Mouse (Mus musculus) limb, embryonic 12.5 days (tissue): ENCODE results near the gene Tent4b. TPM values are rescaled to one million over a fixed set of nuclear protein-coding genes. Genes with fewer than 3 reads are reported as not detected.

ENCODE experiments used
- ATAC-seq: fragments of 200-750 bp; cut with Nextera tagmentation; 2 replicates; pipeline ENCODE4 v1.8.0; 2017; ENCODE audit warnings: low read depth, moderate TSS enrichment; ENCODE audit not compliant: insufficient number of reproducible peaks, insufficient read depth, low FRiP score, low TSS enrichment
- H3K27ac ChIP-seq: fragments of 300-500 bp; sonication (generic); 2 replicates; pipeline ENCODE4 v1.5.1; 2016; ENCODE audit warnings: mild to moderate bottlenecking, moderate library complexity
- H3K27me3 ChIP-seq: fragments of 300-500 bp; sonication (generic); 2 replicates; pipeline ENCODE4 v1.6.1; 2016; ENCODE audit warnings: mild to moderate bottlenecking, moderate library complexity
- H3K36me3 ChIP-seq: fragments of 300-500 bp; sonication (generic); 2 replicates; pipeline ENCODE4 v1.6.1; 2016; ENCODE audit warnings: mild to moderate bottlenecking, moderate library complexity
- H3K4me1 ChIP-seq: fragments of 300-500 bp; sonication (generic); replicated peaks from 2 replicates; pipeline ENCODE4 v1.6.1; 2016
- H3K4me2 ChIP-seq: fragments of 300-500 bp; sonication (generic); 2 replicates; pipeline ENCODE4 v1.6.1; 2016; ENCODE audit warnings: mild to moderate bottlenecking, moderate library complexity
- H3K4me3 ChIP-seq: fragments of 300-500 bp; sonication (generic); replicated peaks from 2 replicates; pipeline ENCODE4 v1.5.1; 2016; ENCODE audit warnings: mild to moderate bottlenecking
- H3K9ac ChIP-seq: fragments of 300-500 bp; sonication (generic); replicated peaks from 2 replicates; pipeline ENCODE4 v1.6.1; 2016; ENCODE audit warnings: mild to moderate bottlenecking, moderate library complexity
- H3K9me3 ChIP-seq: fragments of 300-500 bp; sonication (generic); 2 replicates; pipeline ENCODE4 v1.6.1; 2016; ENCODE audit warnings: mild to moderate bottlenecking, moderate library complexity
- WGBS: fragments of 180-500 bp; shearing (Covaris S2); methylation state at CpG from one replicate; pipeline ENCODE4 v1.1.7; 2016; 5-methylcytosine and 5-hydroxymethylcytosine counted together
- polyA plus RNA-seq: library from polyadenylated mRNA; unstranded; fragments of >200 nt; fragmentation: Nextera tagmentation; extraction: Ambion mirVana; gene quantifications from 2 replicates; pipeline ENCODE4 v1.2.1, GENCODE M21; 2016

Tent4b gene
- polyA plus RNA-seq, 1 experiment from 2014 or later = 10.4 TPM

- ATAC-seq = no peak
- H3K9ac ChIP-seq = no peak overlapping the region
- H3K27ac ChIP-seq = no peak overlapping the region
- 83% methylated on average over 1 of the region's 1 CpGs for WGBS
- no peaks in the 10 kb centered on the region for H3K36me3 ChIP-seq
- no peak overlapping the region for H3K4me3 ChIP-seq
- H3K9me3 ChIP-seq = no peaks in the 10 kb centered on the region
- H3K27me3 ChIP-seq = no peaks in the 10 kb centered on the region
- peaks cover 38% of the 10 kb centered on the region for H3K4me1 ChIP-seq
- H3K4me2 ChIP-seq = no peak overlapping the region
These were observed 29.8 kb downstream of the Tent4b start for GRCm38 (mm10) chr8:88228800-88229199.

- ATAC-seq = no peak
- Histone ChIP-seq H3K9me3 (no peaks in the 10 kb centered on the region), H3K4me1 (peaks cover 15% of the 10 kb centered on the region), H3K36me3 (no peaks in the 10 kb centered on the region), H3K27me3 (no peaks in the 10 kb centered on the region), H3K4me3 (no peak overlapping the region), H3K4me2 (no peak overlapping the region), H3K9ac (no peak overlapping the region), H3K27ac (no peak overlapping the region)
- WGBS = 88% methylated on average over 2 of the region's 2 CpGs
These were observed 37.7 kb downstream of the Tent4b start for GRCm38 (mm10) chr8:88236666-88237065.

GRCm38 (mm10) chr8:88237606-88238005 lies 38.6 kb downstream of the Tent4b start:
- H3K36me3 ChIP-seq = no peaks in the 10 kb centered on the region
- peaks cover 6% of the 10 kb centered on the region; the same call in 1 of the 2 replicates for H3K4me1 ChIP-seq
- H3K27me3 ChIP-seq = no peaks in the 10 kb centered on the region
- no peak overlapping the region for H3K9ac ChIP-seq
- ATAC-seq = no peak
- no peak overlapping the region for H3K4me3 ChIP-seq
- no peak overlapping the region for H3K27ac ChIP-seq
- WGBS = 83% methylated on average over 2 of the region's 2 CpGs
- H3K4me2 ChIP-seq = no peak overlapping the region
- no peaks in the 10 kb centered on the region for H3K9me3 ChIP-seq

GRCm38 (mm10) chr8:88239277-88239676 lies 40.3 kb downstream of the Tent4b start:
- Histone ChIP-seq H3K4me2 (no peak overlapping the region), H3K27ac (no peak overlapping the region), H3K4me3 (no peak overlapping the region), H3K27me3 (no peaks in the 10 kb centered on the region), H3K36me3 (peaks cover 9% of the 10 kb centered on the region; the same call in 1 of the 2 replicates), H3K9ac (no peak overlapping the region), H3K4me1 (no peaks in the 10 kb centered on the region), H3K9me3 (no peaks in the 10 kb centered on the region)
- ATAC-seq = no peak
- 90% methylated on average over 5 of the region's 5 CpGs for WGBS

- Histone ChIP-seq H3K9me3 (no peaks in the 10 kb centered on the region), H3K4me1 (no peaks in the 10 kb centered on the region), H3K27me3 (no peaks in the 10 kb centered on the region), H3K27ac (no peak overlapping the region), H3K36me3 (peaks cover 24% of the 10 kb centered on the region; the same call in 1 of the 2 replicates), H3K9ac (no peak overlapping the region), H3K4me2 (no peak overlapping the region), H3K4me3 (no peak overlapping the region)
- ATAC-seq = no peak
- WGBS = 87% methylated on average over 4 of the region's 4 CpGs
These were observed 42.9 kb downstream of the Tent4b start for GRCm38 (mm10) chr8:88241871-88242270.

- WGBS = 74% methylated on average over 4 of the region's 4 CpGs
These were observed 45.3 kb downstream of the Tent4b start for GRCm38 (mm10) chr8:88244298-88244697.

GRCm38 (mm10) chr8:88252791-88253190 lies 53.8 kb downstream of the Tent4b start:
- no peaks in the 10 kb centered on the region for H3K9me3 ChIP-seq
- peaks cover 72% of the 10 kb centered on the region for H3K36me3 ChIP-seq
- H3K4me2 ChIP-seq = no peak overlapping the region
- no peaks in the 10 kb centered on the region for H3K4me1 ChIP-seq
- H3K9ac ChIP-seq = no peak overlapping the region
- H3K27me3 ChIP-seq = no peaks in the 10 kb centered on the region
- no peak overlapping the region for H3K27ac ChIP-seq
- no peak overlapping the region for H3K4me3 ChIP-seq
- 85% methylated on average over 3 of the region's 3 CpGs for WGBS
- no peak for ATAC-seq

More at GRCm38 (mm10) chr8:88244298-88244697, 45.3 kb downstream of the Tent4b start:
- Histone ChIP-seq H3K9ac (no peak overlapping the region), H3K4me2 (no peak overlapping the region), H3K4me3 (no peak overlapping the region), H3K4me1 (no peaks in the 10 kb centered on the region), H3K27ac (no peak overlapping the region), H3K9me3 (no peaks in the 10 kb centered on the region), H3K27me3 (no peaks in the 10 kb centered on the region), H3K36me3 (peaks cover 43% of the 10 kb centered on the region)
- ATAC-seq = no peak

- no peak overlapping the region for H3K9ac ChIP-seq
- ATAC-seq = no peak
- no peak overlapping the region for H3K27ac ChIP-seq
- H3K4me3 ChIP-seq = no peak overlapping the region
- H3K9me3 ChIP-seq = no peaks in the 10 kb centered on the region
- no peak overlapping the region for H3K4me2 ChIP-seq
- H3K4me1 ChIP-seq = no peaks in the 10 kb centered on the region
- H3K27me3 ChIP-seq = no peaks in the 10 kb centered on the region
- peaks cover 59% of the 10 kb centered on the region for H3K36me3 ChIP-seq
- 86% methylated on average over 7 of the region's 7 CpGs for WGBS
These were observed 55.9 kb downstream of the Tent4b start for GRCm38 (mm10) chr8:88254957-88255356.

GRCm38 (mm10) chr8:88258024-88258423 lies 59.0 kb downstream of the Tent4b start:
- Histone ChIP-seq H3K9me3 (no peaks in the 10 kb centered on the region), H3K9ac (no peak overlapping the region), H3K27ac (no peak overlapping the region), H3K4me2 (no peak overlapping the region), H3K4me3 (no peak overlapping the region), H3K27me3 (no peaks in the 10 kb centered on the region), H3K4me1 (no peaks in the 10 kb centered on the region; the same call in 1 of the 2 replicates), H3K36me3 (peaks cover 41% of the 10 kb centered on the region)
- WGBS = 60% methylated on average over 6 of the region's 6 CpGs
- no peak for ATAC-seq

GRCm38 (mm10) chr8:88258544-88258943 lies 59.5 kb downstream of the Tent4b start:
- H3K4me3 ChIP-seq = no peak overlapping the region
- no peak for ATAC-seq
- no peak overlapping the region for H3K27ac ChIP-seq
- H3K4me1 ChIP-seq = no peaks in the 10 kb centered on the region; the same call in none of the 2 replicates
- H3K27me3 ChIP-seq = no peaks in the 10 kb centered on the region
- H3K9ac ChIP-seq = no peak overlapping the region
- no peak overlapping the region for H3K4me2 ChIP-seq
- WGBS = 72% methylated on average over 11 of the region's 11 CpGs
- H3K36me3 ChIP-seq = peaks cover 41% of the 10 kb centered on the region
- H3K9me3 ChIP-seq = no peaks in the 10 kb centered on the region

- Histone ChIP-seq H3K27ac (no peak overlapping the region), H3K4me2 (no peak overlapping the region), H3K9me3 (no peaks in the 10 kb centered on the region), H3K4me3 (no peak overlapping the region), H3K4me1 (peaks cover 5% of the 10 kb centered on the region), H3K27me3 (no peaks in the 10 kb centered on the region), H3K36me3 (peaks cover 29% of the 10 kb centered on the region), H3K9ac (no peak overlapping the region)
- ATAC-seq = no peak
- 93% methylated on average over 7 of the region's 7 CpGs for WGBS
These were observed 61.5 kb downstream of the Tent4b start for GRCm38 (mm10) chr8:88260466-88260980.
